In genomic region chr10:34233931-34234745, GRCm38 (mm10) we compare ENCODE assay signal across 8 mouse cellular contexts. TPM values are rescaled to one million over a fixed set of nuclear protein-coding genes. Genes with fewer than 3 reads are reported as not detected.
A peak's percentile ranks its signal among the peaks of the same experiment; 100 is the strongest.
DNase-seq lines count a peak whose midpoint lies in the region; ATAC-seq and TF ChIP-seq lines count a peak whose summit lies in the region.
"Had no signal": no experiment of that assay in that cellular context is flagged by ENCODE, and none has a peak within 500 bp of the region (broad histone marks: within the 10 kb centered on the region; RNA-seq: fewer than 3 reads in every experiment).

No protein-coding gene starts in this region.

- H3K4me2 ChIP-seq in liver, embryonic 12.5 days: no peak overlapping the region
- H3K4me2 ChIP-seq: liver, embryonic 15.5 days had no signal

- H3K27me3 ChIP-seq in liver, adult 2 months (ENCODE audit: control insufficient read depth, insufficient read depth, low read length): no peaks in the 10 kb centered on the region
- no peaks in the 10 kb centered on the region for H3K27me3 ChIP-seq in liver, embryonic 12.5 days (replicated peaks)
- no peaks in the 10 kb centered on the region for H3K27me3 ChIP-seq in ES-Bruce4 (ENCODE audit: control insufficient read depth, insufficient read depth, low read length, poor library complexity, severe bottlenecking)
- H3K27me3 ChIP-seq: liver, embryonic 15.5 days had no signal

- no peaks in the 10 kb centered on the region for H3K9me3 ChIP-seq in liver, embryonic 12.5 days (replicated peaks)
- H3K9me3 ChIP-seq in ES-Bruce4 (replicated peaks; ENCODE audit: control insufficient read depth, insufficient read depth, low read length, poor library complexity, severe bottlenecking): 0 out of 2 replicates have a peak, but pooled peaks cover 2% of the 10 kb centered on the region
- H3K9me3 ChIP-seq: liver, embryonic 15.5 days had no signal

- 32% methylated on average over 2 of the region's 2 CpGs for WGBS in liver, adult 2 months
- WGBS in liver, embryonic 12.5 days (ENCODE audit: insufficient replicate concordance): 25% methylated on average over 2 of the region's 2 CpGs

- no peak for ATAC-seq in liver, embryonic 12.5 days
- peak; percentile 35; the same call in 1 of the 2 replicates for ATAC-seq in megakaryocyte progenitor cell, adult 5-6 weeks (replicated peaks; ENCODE audit: poor library complexity)

- H3K36me3 ChIP-seq in liver, adult 2 months (ENCODE audit: control insufficient read depth, insufficient read depth, low read length): no peaks in the 10 kb centered on the region
- no peaks in the 10 kb centered on the region for H3K36me3 ChIP-seq in liver, embryonic 12.5 days
- no peaks in the 10 kb centered on the region for H3K36me3 ChIP-seq in ES-Bruce4 (ENCODE audit: control insufficient read depth, insufficient read depth, low read length, poor library complexity, severe bottlenecking)
- H3K36me3 ChIP-seq: liver, embryonic 15.5 days had no signal

- no peaks in the 10 kb centered on the region for H3K4me1 ChIP-seq in liver, adult 2 months (ENCODE audit: control insufficient read depth, insufficient read depth, low read length)
- H3K4me1 ChIP-seq in liver, embryonic 12.5 days: peaks cover 17% of the 10 kb centered on the region
- H3K4me1 ChIP-seq in ES-Bruce4 (ENCODE audit: control insufficient read depth, insufficient read depth, low read length): peaks cover 2% of the 10 kb centered on the region

- H3K4me3 ChIP-seq in liver, adult 2 months (ENCODE audit: insufficient read depth, low read depth, low read length): no peak overlapping the region
- no peak overlapping the region for H3K4me3 ChIP-seq in liver, embryonic 12.5 days
- no peak overlapping the region for H3K4me3 ChIP-seq in ES-Bruce4 (ENCODE audit: low read depth, low read length)
- H3K4me3 ChIP-seq: liver, embryonic 15.5 days had no signal

- peak; percentile 99 for TF ChIP-seq EP300 in ES-Bruce4 (IDR thresholded peaks at IDR 0.05; ENCODE audit: insufficient read depth, low read depth, low read length)

- TF ChIP-seq POLR2A in liver, adult 2 months (IDR thresholded peaks at IDR 0.05; ENCODE audit: extremely low read depth, insufficient read depth, low read length): no peak
- no peak for TF ChIP-seq POLR2A in ES-Bruce4 (IDR thresholded peaks at IDR 0.05; ENCODE audit: insufficient read depth, low read length)

- DNase-seq in liver, adult 2 months (ENCODE audit: extremely low read depth, low read depth, low spot score): peak; percentile 19
- DNase-seq in ZHBTc4 (ENCODE audit: low read depth, low spot score): peak; percentile 98
- no peak for DNase-seq in kidney, postnatal 14 days
- no peak for DNase-seq in lung, postnatal 14 days

- H3K79me2 ChIP-seq in liver, adult 2 months (ENCODE audit: control insufficient read depth, insufficient read depth, low read length): no peaks in the 10 kb centered on the region

- H3K27ac ChIP-seq in liver, adult 2 months (replicated peaks; ENCODE audit: insufficient read depth, low read depth, low read length): no peak overlapping the region
- H3K27ac ChIP-seq in liver, embryonic 12.5 days: no peak overlapping the region
- H3K27ac ChIP-seq in ES-Bruce4 (ENCODE audit: insufficient read depth, low read length): peak overlapping the region; percentile 87
- H3K27ac ChIP-seq: liver, embryonic 15.5 days had no signal

- no peak for TF ChIP-seq CTCF in liver, adult 2 months (IDR thresholded peaks at IDR 0.05; ENCODE audit: low read depth, low read length)
- TF ChIP-seq CTCF in ES-Bruce4 (IDR thresholded peaks at IDR 0.05; ENCODE audit: low read depth, low read length): no peak

- no peak overlapping the region for H3K9ac ChIP-seq in liver, adult 2 months (ENCODE audit: low read depth, low read length)
- H3K9ac ChIP-seq in liver, embryonic 12.5 days: no peak overlapping the region
- H3K9ac ChIP-seq in ES-Bruce4 (ENCODE audit: low read depth, poor library complexity, severe bottlenecking): no peak overlapping the region
- H3K9ac ChIP-seq: liver, embryonic 15.5 days had no signal

RNA-seq across cellular contexts. Expression of gene Dse, which starts 26.6 kb away (rescaled TPM):
- 12.5 and 15.2 TPM in 2 replicates for total RNA-seq in liver, adult 2 months (2014; rRNA removed)
- 1.9 and 4.4 TPM in 2 replicates for polyA plus RNA-seq in liver, adult 2 months (2012; rRNA removed)
- polyA plus RNA-seq in liver, embryonic 12.5 days (2016; fragmentation: Nextera tagmentation; extraction: Ambion mirVana): 10.1 and 10.8 TPM in 2 replicates
- 51.4 and 59.1 TPM in 2 replicates for polyA plus RNA-seq in ES-Bruce4 (2011; ENCODE audit: insufficient read depth, insufficient read length, low read depth, missing spikeins)
- 1.1 and 1.3 TPM in 2 replicates for total RNA-seq in megakaryocyte progenitor cell, adult 5-6 weeks (2015)
- 0.79 and 0.91 TPM in 2 replicates for total RNA-seq in megakaryocyte progenitor cell, adult 5-6 weeks (2017)

RNA-seq across cellular contexts. Expression of gene Tspyl1, which starts 47.9 kb away (rescaled TPM):
- total RNA-seq in liver, adult 2 months (2014; rRNA removed): 12.9 and 14.5 TPM in 2 replicates
- polyA plus RNA-seq in liver, adult 2 months (2012; rRNA removed): 13.1 and 13.6 TPM in 2 replicates
- polyA plus RNA-seq in liver, embryonic 12.5 days (2016; fragmentation: Nextera tagmentation; extraction: Ambion mirVana): 40.3 and 40.9 TPM in 2 replicates
- polyA plus RNA-seq in ES-Bruce4 (2011; ENCODE audit: insufficient read depth, insufficient read length, low read depth, missing spikeins): 35.3 and 36.8 TPM in 2 replicates
- 29.5 and 34.2 TPM in 2 replicates for total RNA-seq in megakaryocyte progenitor cell, adult 5-6 weeks (2015)
- 36.7 and 36.9 TPM in 2 replicates for total RNA-seq in megakaryocyte progenitor cell, adult 5-6 weeks (2017)

Comparison
In these comparisons a context has a peak if more than half of its experiments do, and no peak if none do; other contexts are left out.
1. DNase-seq: peak in liver, adult 2 months (single experiment) and ZHBTc4 (single experiment); none in kidney, postnatal 14 days (single experiment) and lung, postnatal 14 days (single experiment).